Mouse (Mus musculus) MEL (cell line): ENCODE results near the gene Tnfrsf11a.

Source experiments
- CTCF ChIP-seq, 3 experiments: IDR thresholded peaks in 2 of 3; conservative IDR thresholded peaks in 1 of 3; 2 replicates each; pipeline ENCODE4 v1.5.1; 2011 to 2012; ENCODE audit warnings: low read length in 3 of 3, low read depth in 2 of 3, mild to moderate bottlenecking in 2 of 3, improper control_type of control experiment in 1 of 3, inconsistent platforms in 1 of 3, mixed read lengths in 1 of 3, moderate library complexity in 1 of 3; ENCODE audit not compliant: control insufficient read depth in 1 of 3, insufficient read depth in 1 of 3, poor library complexity in 1 of 3, severe bottlenecking in 1 of 3
- EP300 ChIP-seq, 2 experiments: IDR thresholded peaks; 2 replicates each; pipeline ENCODE4 v1.6.1; 2011; ENCODE audit warnings: improper control_type of control experiment in 2 of 2, low read length in 2 of 2, low read depth in 1 of 2, mild to moderate bottlenecking in 1 of 2
- ETS1 ChIP-seq: IDR thresholded peaks from 2 replicates; pipeline ENCODE4 v1.6.1; 2012; ENCODE audit warnings: low read depth, mild to moderate bottlenecking, inconsistent platforms, low read length, improper control_type of control experiment, moderate library complexity
- GATA1 ChIP-seq: IDR thresholded peaks from 2 replicates; pipeline ENCODE4 v1.6.1; 2011; ENCODE audit warnings: low read depth, low read length, improper control_type of control experiment
- MEF2A ChIP-seq: IDR thresholded peaks from 2 replicates; pipeline ENCODE4 v1.6.1; 2014; ENCODE audit warnings: low read depth, mild to moderate bottlenecking, inconsistent platforms, low read length, improper control_type of control experiment; ENCODE audit not compliant: poor library complexity, insufficient replicate concordance, severe bottlenecking; ENCODE audit errors: extremely low read depth
- MXI1 ChIP-seq: IDR thresholded peaks from 2 replicates; pipeline ENCODE4 v1.6.1; 2011; ENCODE audit warnings: mild to moderate bottlenecking, low read depth, low read length, improper control_type of control experiment
- POLR2A ChIP-seq, 2 experiments: IDR thresholded peaks; 2 replicates each; pipeline ENCODE4 v1.6.1; 2011 to 2012; ENCODE audit warnings: low read length in 2 of 2, mild to moderate bottlenecking in 2 of 2, control low read depth in 1 of 2, improper control_type of control experiment in 1 of 2, low read depth in 1 of 2, moderate library complexity in 1 of 2; ENCODE audit not compliant: control insufficient read depth in 1 of 2, insufficient read depth in 1 of 2, poor library complexity in 1 of 2
- POLR2AphosphoS2 ChIP-seq: IDR thresholded peaks from 2 replicates; pipeline ENCODE4 v1.6.1; 2011; ENCODE audit warnings: low read length, improper control_type of control experiment
- RAD21 ChIP-seq: IDR thresholded peaks from 2 replicates; pipeline ENCODE4 v1.6.1; 2011; ENCODE audit warnings: mild to moderate bottlenecking, low read depth, low read length, improper control_type of control experiment
- TAL1 ChIP-seq: IDR thresholded peaks from 2 replicates; pipeline ENCODE4 v1.6.1; 2012; ENCODE audit warnings: mild to moderate bottlenecking, inconsistent platforms, low read length, moderate library complexity, mixed read lengths
- USF1 ChIP-seq: IDR thresholded peaks from 2 replicates; pipeline ENCODE4 v1.6.1; 2014; ENCODE audit warnings: low read depth, mild to moderate bottlenecking, inconsistent platforms, low read length, improper control_type of control experiment, moderate library complexity
- USF2 ChIP-seq, 2 experiments: IDR thresholded peaks; 2 replicates each; pipeline ENCODE4 v1.6.1; 2011 to 2012; ENCODE audit warnings: improper control_type of control experiment in 2 of 2, low read length in 2 of 2, borderline replicate concordance in 1 of 2, inconsistent platforms in 1 of 2, low read depth in 1 of 2, mild to moderate bottlenecking in 1 of 2; ENCODE audit not compliant: insufficient read depth in 1 of 2

- TF ChIP-seq POLR2AphosphoS2 (no peak), POLR2A (IDR thresholded peaks at IDR 0.05; ENCODE audit: control insufficient read depth in 1 of 2, insufficient read depth in 1 of 2, low read depth in 1 of 2, low read length in 2 of 2, poor library complexity in 1 of 2) (no peak), CTCF (IDR thresholded peaks at IDR 0.05 in 2 of 3, conservative IDR thresholded peaks at IDR 0.05 in 1 of 3; ENCODE audit: control insufficient read depth in 1 of 3, insufficient read depth in 1 of 3, low read depth in 2 of 3, low read length in 3 of 3, poor library complexity in 1 of 3, severe bottlenecking in 1 of 3) (no peak), MXI1 (no peak), TAL1 (no peak), MEF2A (no peak), RAD21 (no peak), EP300 (IDR thresholded peaks at IDR 0.05; ENCODE audit: low read depth in 1 of 2, low read length in 2 of 2) (no peak), ETS1 (no peak), GATA1 (no peak), USF2 (IDR thresholded peaks at IDR 0.05; ENCODE audit: borderline replicate concordance in 1 of 2, insufficient read depth in 1 of 2, low read depth in 1 of 2, low read length in 2 of 2) (no peak), USF1 (no peak)
These were observed 4.6 kb downstream of the Tnfrsf11a start for GRCm38 (mm10) chr1:105785146-105785545.
